Mouse (Mus musculus) lung, postnatal 0 days (tissue): Measurements from ENCODE around the gene Tmem104. TPM values are rescaled to one million over a fixed set of nuclear protein-coding genes. Genes with fewer than 3 reads are reported as not detected.

Source experiments
- ATAC-seq: fragments of 200-750 bp; cut with Nextera tagmentation; 2 replicates; pipeline ENCODE4 v1.8.0; 2017; ENCODE audit warnings: moderate library complexity
- DNase-seq: peaks from one replicate; pipeline ENCODE4 v3.0.0-alpha.2; 2016; ENCODE audit warnings: low spot score
- H3K27ac ChIP-seq: fragments of 300-500 bp; sonication (generic); 2 replicates; pipeline ENCODE4 v1.5.1; 2014; ENCODE audit warnings: antibody characterized with exemption, mild to moderate bottlenecking, low read length, mixed read lengths
- H3K27me3 ChIP-seq: fragments of 300-500 bp; sonication (generic); replicated peaks from 2 replicates; pipeline ENCODE4 v1.6.1; 2014; ENCODE audit warnings: low read length, mixed read lengths; ENCODE audit not compliant: insufficient read depth
- H3K36me3 ChIP-seq: fragments of 300-500 bp; sonication (generic); 2 replicates; pipeline ENCODE4 v1.6.1; 2014; ENCODE audit warnings: low read length, mixed read lengths; ENCODE audit not compliant: insufficient read depth
- H3K4me1 ChIP-seq: fragments of 300-500 bp; sonication (generic); 2 replicates; pipeline ENCODE4 v1.6.1; 2014; ENCODE audit warnings: antibody characterized with exemption, low read depth, low read length, mixed read lengths; ENCODE audit not compliant: insufficient read depth
- H3K4me2 ChIP-seq: fragments of 300-500 bp; sonication (generic); replicated peaks from 2 replicates; pipeline ENCODE4 v1.6.1; 2014; ENCODE audit warnings: low read depth, mild to moderate bottlenecking, low read length, moderate library complexity, mixed read lengths
- H3K4me3 ChIP-seq: fragments of 300-500 bp; sonication (generic); 2 replicates; pipeline ENCODE4 v1.5.1; 2014; ENCODE audit warnings: low read depth, low read length
- H3K9ac ChIP-seq: fragments of 300-500 bp; sonication (generic); replicated peaks from 2 replicates; pipeline ENCODE4 v1.6.1; 2014; ENCODE audit warnings: low read depth, mild to moderate bottlenecking
- H3K9me3 ChIP-seq: fragments of 300-500 bp; sonication (generic); 2 replicates; pipeline ENCODE4 v1.6.1; 2016; ENCODE audit warnings: low read length, mixed read lengths
- CTCF ChIP-seq: IDR thresholded peaks from 2 replicates; pipeline ENCODE4 v1.5.1; 2016; ENCODE audit warnings: antibody characterized with exemption, mild to moderate bottlenecking
- EP300 ChIP-seq: IDR thresholded peaks from 2 replicates; pipeline ENCODE4 v1.6.1; 2016; ENCODE audit warnings: antibody characterized with exemption, mild to moderate bottlenecking, control low read depth
- WGBS: fragments of 180-500 bp; shearing (Covaris S2); extraction: QIAGEN DNeasy Blood & Tissue Kit; methylation state at CpG from one replicate; pipeline ENCODE4 v1.1.7; 2014; 5-methylcytosine and 5-hydroxymethylcytosine counted together
- polyA plus RNA-seq: library from polyadenylated mRNA; unstranded; fragments of >200 nt; fragmentation: Nextera tagmentation; extraction: Ambion mirVana; gene quantifications from 2 replicates; pipeline ENCODE4 v1.2.1, GENCODE M21; 2015

Gene Tmem104
- polyA plus RNA-seq, 1 experiment from 2014 or later = 9.6 TPM

DNA sequence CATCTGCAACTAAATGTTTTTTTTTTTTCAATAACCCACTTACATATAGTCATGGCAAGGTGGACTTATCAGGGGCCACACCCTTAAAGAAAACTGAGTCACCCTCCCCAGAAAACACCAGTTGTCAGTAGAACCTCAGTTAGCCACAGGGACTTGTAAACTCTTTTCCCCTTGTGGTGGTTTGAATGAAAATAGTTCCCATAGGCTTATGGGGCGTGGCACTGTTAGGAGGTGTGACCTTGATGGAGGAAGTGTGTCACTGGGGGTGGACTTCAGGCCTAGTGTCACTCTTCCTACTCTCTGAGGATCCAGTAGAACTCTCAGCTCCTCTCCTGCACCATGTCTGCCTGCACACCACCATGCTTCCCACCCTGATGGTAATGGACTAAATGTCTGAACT, 92.4 kb downstream of the Tmem104 start:
- Histone ChIP-seq H3K9ac (no peak overlapping the region), H3K36me3 (no peaks in the 10 kb centered on the region), H3K27ac (no peak overlapping the region), H3K4me2 (no peak overlapping the region), H3K4me1 (peaks cover 10% of the 10 kb centered on the region; the same call in 1 of the 2 replicates), H3K4me3 (no peak overlapping the region), H3K9me3 (no peaks in the 10 kb centered on the region), H3K27me3 (no peaks in the 10 kb centered on the region)
- TF ChIP-seq EP300 (no peak), CTCF (0 out of 2 replicates have a peak, but pooled peaks have one; percentile 3)
- 59% methylated on average over 1 of the region's 1 CpGs for WGBS
- ATAC-seq (no peak), DNase-seq (no peak)

DNA sequence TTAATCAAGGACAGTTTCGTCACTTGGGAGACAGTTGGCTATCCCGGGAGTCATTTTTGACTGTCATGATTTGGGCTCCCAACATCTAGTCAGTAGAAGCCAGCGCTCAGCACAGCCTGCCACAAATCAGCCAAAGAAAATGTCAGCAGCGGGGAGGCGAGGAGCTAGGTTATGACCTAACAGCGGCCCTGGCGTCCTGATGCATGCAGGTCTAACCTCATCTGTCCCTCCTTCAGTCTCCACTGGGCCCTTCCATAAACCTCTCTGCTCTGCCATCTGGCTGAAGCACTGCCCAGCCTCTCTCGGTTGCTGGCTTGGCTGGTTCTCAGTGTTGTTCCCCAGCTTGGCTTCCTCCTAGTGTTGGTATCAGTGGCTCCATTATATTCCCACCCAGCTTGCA, 95.0 kb downstream of the Tmem104 start:
- no peak for DNase-seq
- Histone ChIP-seq H3K4me1 (peaks cover 4% of the 10 kb centered on the region; the same call in 1 of the 2 replicates), H3K9ac (no peak overlapping the region), H3K27me3 (no peaks in the 10 kb centered on the region), H3K36me3 (no peaks in the 10 kb centered on the region), H3K4me2 (no peak overlapping the region), H3K4me3 (no peak overlapping the region), H3K27ac (no peak overlapping the region), H3K9me3 (no peaks in the 10 kb centered on the region)
- TF ChIP-seq EP300 (no peak), CTCF (no peak)
- ATAC-seq = no peak
- 68% methylated on average over 8 of the region's 8 CpGs for WGBS

DNA sequence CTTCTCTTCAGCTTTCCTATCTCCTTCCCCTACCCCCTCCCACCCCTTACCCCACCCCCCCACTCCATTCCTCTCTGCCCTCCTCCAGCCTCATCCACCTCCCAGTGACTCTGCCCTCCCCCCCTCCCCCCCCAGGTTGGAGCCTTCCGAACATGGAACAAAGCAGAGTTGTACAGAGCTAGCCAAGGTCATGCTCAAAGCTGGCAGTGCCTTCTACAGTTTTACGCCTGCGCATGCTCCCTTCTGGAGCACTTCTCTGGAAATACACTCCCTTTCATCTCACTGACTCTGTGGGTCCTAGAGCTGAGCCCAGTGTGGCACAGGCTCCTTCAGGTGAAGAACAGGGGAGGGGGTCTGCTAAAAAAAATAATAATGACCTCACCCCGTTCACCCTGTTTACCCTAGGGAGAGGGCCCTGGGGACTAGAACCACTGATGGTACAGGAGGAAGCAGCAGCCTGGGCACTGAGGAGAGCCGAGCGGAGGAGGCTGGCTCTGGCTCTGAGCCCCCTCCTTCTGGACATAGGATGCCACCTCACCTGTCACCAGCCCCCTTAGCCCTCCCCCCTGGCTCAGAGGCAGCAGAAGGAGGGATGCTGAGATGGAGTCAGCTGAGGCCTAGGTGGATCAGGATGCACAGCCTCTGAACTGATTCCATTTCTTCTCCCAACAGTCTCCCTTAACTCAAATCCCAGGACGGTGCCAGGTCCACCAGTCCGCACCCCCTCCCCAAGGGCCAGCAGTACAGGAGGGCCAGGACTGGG, 95.6 kb downstream of the Tmem104 start:
- H3K9me3 ChIP-seq = no peaks in the 10 kb centered on the region
- H3K36me3 ChIP-seq = no peaks in the 10 kb centered on the region
- H3K4me2 ChIP-seq = no peak overlapping the region
- 68% methylated on average over 8 of the region's 8 CpGs for WGBS
- no peak for TF ChIP-seq CTCF
- no peak for TF ChIP-seq EP300
- no peak overlapping the region for H3K4me3 ChIP-seq
- H3K4me1 ChIP-seq = no peaks in the 10 kb centered on the region; the same call in 1 of the 2 replicates
- no peak for ATAC-seq
- no peaks in the 10 kb centered on the region for H3K27me3 ChIP-seq
- H3K9ac ChIP-seq = no peak overlapping the region
- no peak overlapping the region for H3K27ac ChIP-seq
- DNase-seq = no peak

DNA sequence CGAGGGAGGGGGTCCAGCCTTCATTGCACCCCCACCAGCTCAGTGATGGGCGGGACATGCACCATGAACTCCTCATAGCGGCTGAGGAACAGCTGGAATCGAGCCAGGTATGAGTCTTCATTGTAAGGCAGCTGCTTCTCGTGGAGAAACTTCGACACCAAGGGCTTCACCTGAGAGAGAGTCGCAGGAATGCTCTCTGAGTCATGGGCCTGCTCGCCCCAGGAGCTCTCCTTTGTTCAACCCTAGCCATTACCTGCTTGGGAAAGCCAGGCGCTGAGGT, 96.1 kb downstream of the Tmem104 start:
- H3K4me2 ChIP-seq = no peak overlapping the region
- no peak overlapping the region for H3K9ac ChIP-seq
- ATAC-seq (no peak), DNase-seq (no peak)
- H3K27me3 ChIP-seq = no peaks in the 10 kb centered on the region
- no peaks in the 10 kb centered on the region for H3K36me3 ChIP-seq
- no peak overlapping the region for H3K27ac ChIP-seq
- no peaks in the 10 kb centered on the region for H3K9me3 ChIP-seq
- TF ChIP-seq CTCF = no peak
- no peak for TF ChIP-seq EP300
- no peak overlapping the region for H3K4me3 ChIP-seq
- 70% methylated on average over 9 of the region's 9 CpGs for WGBS
- H3K4me1 ChIP-seq = no peaks in the 10 kb centered on the region

DNA sequence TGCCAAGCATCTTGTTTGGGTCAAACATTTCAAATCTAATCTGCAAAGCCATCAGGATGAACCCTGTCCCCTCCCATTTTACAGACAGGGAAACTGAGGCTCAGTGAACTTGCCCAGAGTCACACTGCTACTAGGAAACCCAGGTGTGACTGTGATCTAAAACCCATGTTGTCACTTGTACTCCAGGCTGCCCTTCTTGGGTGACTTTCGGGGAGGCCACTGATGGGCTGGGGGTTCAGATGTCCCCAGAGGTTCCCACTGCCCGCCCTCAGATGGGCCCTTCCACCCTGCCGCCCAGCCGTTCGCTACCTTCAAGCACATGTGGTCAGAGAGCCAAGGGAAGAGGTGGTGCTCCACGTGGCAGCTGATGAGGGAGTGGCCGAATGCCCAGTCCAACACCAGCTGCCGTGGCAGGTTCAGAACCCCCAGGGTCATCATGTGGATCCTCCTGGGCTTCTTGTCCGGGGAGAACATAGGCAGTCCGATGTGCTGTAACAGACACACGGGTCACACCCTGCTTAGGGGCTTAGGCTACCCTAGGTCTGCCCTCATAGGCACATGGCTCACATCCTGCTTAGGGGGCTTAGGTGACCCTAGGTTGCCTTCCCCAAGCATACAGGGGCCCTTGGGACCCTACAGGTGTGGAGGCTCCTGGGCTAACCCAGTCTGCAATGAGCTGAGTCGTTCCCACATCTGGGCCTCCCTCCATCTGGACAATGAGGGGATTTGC, 96.8 kb downstream of the Tmem104 start:
- Histone ChIP-seq H3K27ac (no peak overlapping the region), H3K36me3 (no peaks in the 10 kb centered on the region), H3K4me3 (no peak overlapping the region), H3K27me3 (no peaks in the 10 kb centered on the region), H3K4me1 (no peaks in the 10 kb centered on the region), H3K9ac (no peak overlapping the region), H3K4me2 (no peak overlapping the region), H3K9me3 (no peaks in the 10 kb centered on the region)
- TF ChIP-seq EP300 (no peak), CTCF (no peak)
- no peak for DNase-seq
- no peak for ATAC-seq
- 78% methylated on average over 12 of the region's 12 CpGs for WGBS

DNA sequence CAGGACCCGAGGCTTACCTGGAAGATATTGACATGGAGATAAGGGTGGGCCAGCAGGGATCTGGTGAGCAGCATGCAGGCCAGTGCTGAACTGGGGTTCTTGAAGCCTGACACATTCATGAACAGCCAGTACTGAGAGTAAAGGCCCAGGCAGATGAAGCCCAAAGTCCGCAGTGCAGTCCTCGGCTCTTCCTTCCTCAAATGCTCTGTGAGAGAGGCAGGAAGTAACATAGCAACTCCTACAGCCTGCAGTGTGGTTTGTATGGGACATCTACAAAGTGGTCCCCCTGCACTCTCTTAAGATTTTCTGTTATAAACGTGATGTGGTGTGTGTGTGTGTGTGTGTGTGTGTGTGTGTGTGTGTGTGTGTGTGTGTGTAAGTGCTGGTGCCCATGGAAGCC, 98.0 kb downstream of the Tmem104 start:
- WGBS = 19% methylated on average over 4 of the region's 4 CpGs
- Histone ChIP-seq H3K4me2 (no peak overlapping the region), H3K4me3 (no peak overlapping the region), H3K4me1 (no peaks in the 10 kb centered on the region), H3K27me3 (no peaks in the 10 kb centered on the region), H3K36me3 (no peaks in the 10 kb centered on the region), H3K9me3 (no peaks in the 10 kb centered on the region), H3K27ac (no peak overlapping the region), H3K9ac (no peak overlapping the region)
- no peak for ATAC-seq
- DNase-seq = no peak
- TF ChIP-seq CTCF = no peak
- no peak for TF ChIP-seq EP300
